Mouse (Mus musculus): Measurements from ENCODE around the gene Rae1. TPM values are rescaled to one million over a fixed set of nuclear protein-coding genes. Genes with fewer than 3 reads are reported as not detected.

The Rae1 gene
- total RNA-seq, 4 experiments from 2014 or later: 20.2 to 24.8 (median 23.0) TPM

DNA sequence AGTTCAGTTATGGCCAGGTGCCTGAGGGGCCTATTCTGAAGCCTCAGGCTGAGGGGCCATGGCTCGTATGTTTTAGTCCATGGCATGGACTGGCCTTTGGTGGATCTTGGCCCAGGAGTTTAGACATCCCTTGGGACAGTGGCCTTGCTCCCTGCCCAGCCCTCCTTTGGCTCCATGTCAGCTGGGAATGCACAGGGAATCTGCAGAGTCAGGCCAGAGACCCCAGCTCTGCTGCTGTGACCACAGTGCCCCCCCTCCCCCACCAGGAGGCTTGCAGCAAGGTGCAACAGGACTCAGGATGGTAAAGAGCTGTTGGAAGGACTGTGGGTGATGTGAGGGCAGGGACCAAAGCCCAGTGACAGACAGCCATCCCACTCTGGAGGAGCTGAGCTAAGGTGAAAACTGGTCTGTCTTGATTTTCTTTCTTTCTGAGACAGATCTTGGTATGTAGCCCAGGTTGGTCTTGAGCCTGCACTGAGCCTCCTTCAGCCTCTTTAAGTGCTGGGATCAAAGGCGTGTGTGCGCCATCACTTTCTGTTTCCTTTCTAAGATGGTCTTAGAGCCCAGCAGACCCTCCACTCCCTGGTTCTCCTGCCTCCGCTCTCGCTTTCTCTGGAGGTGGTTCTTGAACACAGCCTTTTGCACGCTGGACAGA, 27.4 kb downstream of the Rae1 start:
- DNase-seq (ENCODE audit: low spot score): no peak

DNA sequence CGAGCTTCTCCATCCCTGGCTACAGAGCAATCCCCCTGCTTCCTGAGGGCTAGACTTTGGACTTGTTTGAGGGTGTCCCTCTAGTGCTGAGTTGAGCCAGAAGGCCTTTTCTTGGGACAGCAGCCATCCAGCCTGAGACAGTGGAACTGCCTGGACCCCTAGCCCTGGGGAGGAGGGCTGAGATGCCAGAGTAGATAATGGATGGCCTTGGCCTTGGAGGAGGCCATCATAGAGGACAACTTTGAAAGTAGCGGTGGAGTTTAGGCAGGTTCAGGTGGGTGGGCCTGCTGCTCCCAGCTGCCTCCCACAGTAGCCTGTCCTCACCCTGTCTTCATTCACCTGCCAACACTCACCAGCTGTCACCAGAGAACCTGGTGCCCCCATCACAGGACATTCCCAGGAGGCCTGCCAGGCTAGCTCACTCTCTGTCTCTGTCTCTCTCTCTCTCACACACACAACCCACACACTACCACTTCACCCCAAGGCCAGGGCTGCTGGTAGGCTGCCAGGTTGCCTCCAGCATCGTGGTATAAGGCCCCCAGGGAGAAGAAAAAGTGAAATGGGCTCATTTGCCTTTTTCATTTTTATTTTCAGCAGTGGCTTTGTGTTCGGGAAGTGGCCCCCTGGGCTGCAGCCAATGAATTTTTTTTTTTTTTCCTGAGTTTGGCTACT, 28.0 kb downstream of the Rae1 start:
- DNase-seq (ENCODE audit: low spot score): no peak

DNA sequence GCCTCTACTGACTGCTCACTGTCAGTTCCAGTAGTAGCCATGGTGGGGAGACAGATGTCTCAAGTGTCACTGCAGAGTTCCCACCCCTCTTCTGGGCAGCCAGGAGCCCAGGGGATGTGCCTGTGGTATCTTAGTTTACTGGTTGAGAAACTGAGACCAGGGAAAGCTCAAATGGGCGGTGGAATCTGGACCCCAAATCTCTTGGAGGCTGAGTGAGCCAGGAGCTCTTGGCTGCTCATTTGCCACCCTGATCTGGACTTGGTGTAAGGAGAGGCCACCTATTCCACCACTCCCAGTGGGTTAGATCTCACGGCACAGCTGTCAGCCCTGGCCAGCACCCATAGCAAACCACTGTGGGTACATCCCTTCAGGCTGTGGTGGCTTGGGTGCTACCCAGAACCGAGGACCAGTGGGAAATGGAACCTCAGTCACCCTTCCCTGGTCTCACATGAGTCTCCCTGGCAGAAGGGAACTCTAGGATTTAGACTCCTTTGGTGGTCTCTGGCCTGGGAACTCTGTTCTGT, 28.7 kb downstream of the Rae1 start:
- no peak for DNase-seq (ENCODE audit: low spot score)

DNA sequence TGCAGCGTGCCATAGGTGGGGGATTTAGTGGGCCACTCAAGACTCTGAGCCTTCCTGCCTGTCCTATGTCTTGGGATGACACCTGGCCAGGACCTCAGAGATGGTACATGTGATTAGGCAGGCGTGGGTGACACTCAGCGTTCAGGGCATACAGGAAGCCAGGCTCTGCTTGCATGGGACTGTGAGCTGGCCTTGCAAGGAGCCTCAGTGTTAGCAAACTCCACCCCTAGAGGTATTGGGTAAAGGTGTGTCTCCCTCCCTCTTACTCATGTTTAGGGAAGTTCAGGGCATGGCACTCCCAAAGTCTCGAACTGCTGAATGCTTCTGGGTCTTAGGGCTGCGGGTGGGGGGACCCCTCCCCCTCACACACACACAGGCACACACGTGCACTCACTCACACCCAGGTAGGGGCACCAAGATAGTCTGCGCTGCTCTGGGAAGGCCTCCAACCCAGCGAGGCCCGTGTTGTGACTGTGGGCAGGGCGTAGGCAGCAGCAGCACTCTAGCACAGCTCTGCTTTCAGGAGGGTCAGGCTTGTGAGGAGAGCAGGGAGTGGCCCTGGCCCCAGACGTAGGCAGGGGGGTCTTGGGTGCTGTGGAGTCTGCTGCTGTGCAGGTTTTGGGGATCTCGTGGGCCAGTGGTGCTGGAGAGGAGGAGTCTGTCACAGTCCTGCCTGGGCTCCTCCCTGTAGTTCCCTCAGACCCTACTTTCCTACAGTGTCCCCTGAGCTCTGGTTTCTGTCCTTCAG, 30.8 kb downstream of the Rae1 start:
- DNase-seq (ENCODE audit: low spot score): no peak

DNA sequence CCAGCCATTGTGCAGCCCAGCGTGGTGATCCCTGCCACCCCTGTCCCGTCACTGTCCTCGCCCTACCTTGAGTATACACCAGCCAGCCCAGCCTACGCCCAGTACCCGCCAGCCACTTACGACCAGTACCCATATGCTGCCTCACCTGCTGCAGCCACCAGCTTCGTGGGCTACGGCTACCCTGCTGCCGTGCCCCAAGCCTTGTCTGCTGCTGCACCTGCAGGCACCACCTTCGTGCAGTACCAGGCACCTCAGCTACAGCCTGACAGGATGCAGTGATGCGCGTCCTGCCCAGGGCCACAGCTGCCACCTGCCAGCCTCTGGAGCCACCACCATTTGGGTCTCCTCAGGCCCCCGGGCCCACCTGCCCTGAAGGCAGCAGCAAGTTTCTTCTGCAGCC, 33.6 kb downstream of the Rae1 start:
- DNase-seq (ENCODE audit: low spot score): no peak

DNA sequence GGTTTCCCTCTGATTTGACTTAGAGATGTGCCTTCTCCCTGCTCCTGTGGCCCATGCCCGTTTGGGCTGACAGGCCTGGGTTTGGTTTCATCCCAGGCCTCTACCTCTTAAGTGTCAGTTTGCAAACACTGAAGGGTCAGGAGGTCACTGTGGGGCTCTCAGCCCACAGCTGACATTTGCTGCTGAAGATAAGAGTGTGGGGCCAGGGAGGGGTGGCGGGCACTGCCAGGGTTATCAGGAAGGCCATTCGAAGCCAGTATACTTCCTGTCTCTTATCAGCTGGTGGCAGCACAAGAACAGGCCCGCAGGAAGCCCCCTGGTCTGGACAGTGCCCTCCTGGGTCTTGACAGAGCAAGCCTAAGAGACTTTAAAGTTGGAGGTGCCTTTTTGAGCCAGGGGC, 35.1 kb downstream of the Rae1 start:
- DNase-seq (ENCODE audit: low spot score): no peak

DNA sequence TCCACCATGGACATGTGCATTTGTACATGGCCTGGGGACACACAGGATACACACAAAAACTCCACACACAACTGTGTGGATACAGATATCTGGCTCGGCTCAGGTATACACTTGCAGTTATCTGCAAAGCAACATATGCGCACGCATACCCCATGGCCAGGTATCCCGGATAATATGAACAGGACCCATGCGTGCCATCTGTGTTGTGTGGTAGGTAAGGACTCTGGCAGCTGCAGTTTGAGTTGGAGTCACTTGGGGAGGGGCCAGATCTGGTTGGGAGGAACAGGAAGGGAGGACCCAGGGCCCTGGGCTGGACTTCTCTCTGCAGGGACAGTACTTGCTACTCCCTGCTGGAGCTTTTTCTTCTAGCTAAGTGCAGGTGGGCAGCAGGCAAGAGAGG, 35.7 kb downstream of the Rae1 start:
- DNase-seq (ENCODE audit: low spot score): no peak

DNA sequence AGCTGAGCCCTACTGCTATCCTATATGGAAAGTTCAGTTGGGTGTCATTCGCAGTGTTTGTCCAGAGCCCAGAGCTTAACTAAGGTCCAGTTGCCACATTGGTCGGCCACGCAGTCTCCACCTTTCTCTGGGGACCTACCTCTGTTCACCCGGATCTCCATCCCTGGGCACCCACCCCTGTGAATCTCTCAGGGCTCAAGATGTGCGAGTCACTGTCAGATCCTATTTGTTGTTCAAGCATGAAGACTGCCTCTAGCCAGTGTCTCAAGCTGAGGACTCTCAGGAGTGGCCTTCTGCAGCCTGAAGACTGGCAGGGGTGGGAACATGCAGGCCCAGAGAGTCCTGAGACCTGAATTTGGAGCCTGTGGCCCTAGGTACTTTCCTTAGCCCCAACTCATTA, 36.1 kb downstream of the Rae1 start:
- DNase-seq (ENCODE audit: low spot score): no peak

DNA sequence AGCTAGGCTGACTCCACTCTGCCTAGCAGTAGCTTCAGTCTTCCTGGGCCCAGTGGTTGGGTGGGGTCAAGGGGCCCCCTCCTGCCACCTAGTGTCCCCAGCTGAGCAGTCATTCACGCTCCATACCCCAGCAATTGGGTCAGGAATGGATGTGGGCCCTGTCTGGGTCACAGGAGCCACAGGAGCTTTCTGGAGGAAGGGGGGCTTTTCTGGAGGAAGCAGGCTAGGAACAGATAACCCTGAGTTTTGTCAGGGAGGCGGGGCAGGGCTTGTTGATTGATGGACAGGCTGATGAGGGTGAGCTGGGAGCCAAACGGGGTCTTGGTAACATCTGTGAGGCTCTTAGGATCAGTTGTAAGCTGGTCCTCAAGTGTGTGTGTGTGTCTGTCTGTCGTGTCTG, 36.7 kb downstream of the Rae1 start:
- no peak for DNase-seq (ENCODE audit: low spot score)

DNA sequence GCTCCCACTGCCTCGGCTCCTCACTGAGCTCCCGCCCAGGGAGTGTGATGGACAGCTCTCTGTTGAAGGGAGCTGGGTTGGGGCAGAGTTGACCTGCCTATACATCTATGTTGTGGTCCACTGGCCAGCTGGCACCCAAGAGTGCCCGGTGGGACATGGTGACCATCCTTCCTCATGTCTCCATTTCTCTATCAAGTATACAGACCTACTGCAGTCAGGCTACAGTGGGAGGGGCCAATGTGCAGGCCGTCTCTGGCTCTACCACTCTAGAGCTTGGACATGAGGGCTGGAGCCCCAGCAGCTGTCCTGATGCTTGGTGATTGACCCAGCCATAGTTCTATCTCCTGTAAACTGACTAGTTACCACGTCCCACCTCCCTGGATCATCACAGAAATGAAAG, 37.4 kb downstream of the Rae1 start:
- no peak for DNase-seq (ENCODE audit: low spot score)

DNA sequence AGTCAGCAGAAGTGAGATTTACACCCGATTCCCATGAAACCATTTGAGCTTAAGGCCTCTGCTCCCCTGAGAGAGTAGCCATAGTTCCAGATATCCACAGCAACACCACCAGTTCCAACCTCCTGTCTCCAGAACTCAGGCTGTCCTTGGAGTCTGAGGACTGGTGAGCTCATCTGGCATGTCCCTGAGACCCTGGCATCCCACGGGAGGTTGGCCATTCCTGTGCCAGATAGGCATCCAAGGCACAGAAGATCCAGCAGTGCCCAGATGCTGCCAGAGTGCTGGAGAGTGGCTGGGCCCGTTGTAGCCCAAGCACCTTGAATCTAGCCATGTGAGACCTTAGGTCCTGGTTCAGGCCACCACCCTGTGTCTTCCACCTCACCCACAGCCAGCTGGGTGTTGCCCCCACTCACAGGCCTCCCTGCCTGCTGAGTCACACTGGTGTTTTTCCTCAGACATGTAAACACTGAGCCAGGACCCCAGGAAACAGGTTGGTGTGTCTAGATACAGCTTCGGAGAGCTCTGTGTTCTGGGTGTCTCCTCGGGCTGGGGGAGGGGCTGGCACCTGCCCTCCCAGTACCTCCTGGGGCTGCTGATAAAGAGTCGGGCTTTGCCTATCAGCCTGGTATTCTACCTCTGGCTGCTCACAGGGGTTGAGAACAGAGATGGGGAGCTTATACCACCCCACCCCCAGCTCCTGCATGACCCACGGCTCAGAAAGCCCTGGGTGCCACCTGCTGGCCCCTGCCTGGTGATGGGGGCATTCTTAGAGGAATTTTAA, 38.1 kb downstream of the Rae1 start:
- no peak for DNase-seq (ENCODE audit: low spot score)

DNA sequence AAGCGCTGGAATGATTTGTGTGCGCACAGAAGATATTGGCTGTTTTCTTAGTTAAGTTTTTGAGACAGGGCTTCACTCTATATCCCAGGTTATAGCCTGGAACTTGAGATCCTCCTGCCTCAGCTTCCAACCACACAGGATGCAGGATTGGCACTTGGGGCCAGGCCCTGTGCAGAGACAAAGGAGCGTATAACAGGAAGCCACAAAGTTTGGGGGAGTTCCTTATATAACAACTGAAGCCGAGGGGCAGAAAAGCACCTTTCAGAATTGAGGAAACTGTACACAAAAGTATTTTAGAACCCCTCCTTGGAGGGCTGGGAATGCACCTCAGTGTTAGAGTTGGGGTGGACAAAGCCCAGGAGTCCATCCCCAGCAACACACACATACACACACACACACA, 39.1 kb downstream of the Rae1 start:
- DNase-seq (ENCODE audit: low spot score): no peak

DNA sequence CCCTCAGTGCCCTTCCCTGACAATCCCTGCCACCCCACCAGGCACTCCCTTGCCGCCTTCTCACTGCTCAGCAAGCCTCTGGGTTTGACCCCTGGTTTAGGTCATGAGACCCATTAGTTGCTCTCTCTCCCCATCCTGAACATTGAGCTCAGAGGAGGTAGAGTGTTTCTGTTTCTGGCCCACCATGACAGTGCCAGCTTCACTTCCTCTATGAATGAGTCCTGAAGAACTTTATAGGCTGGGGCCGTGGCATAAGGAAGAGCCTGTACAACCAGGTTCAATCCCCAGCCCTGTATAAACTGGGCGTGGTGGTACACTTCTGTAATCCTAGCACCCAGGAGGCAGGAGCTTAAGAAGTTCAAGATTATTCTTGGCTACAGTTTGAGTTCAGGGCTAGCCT, 40.9 kb downstream of the Rae1 start:
- DNase-seq (ENCODE audit: low spot score): no peak

DNA sequence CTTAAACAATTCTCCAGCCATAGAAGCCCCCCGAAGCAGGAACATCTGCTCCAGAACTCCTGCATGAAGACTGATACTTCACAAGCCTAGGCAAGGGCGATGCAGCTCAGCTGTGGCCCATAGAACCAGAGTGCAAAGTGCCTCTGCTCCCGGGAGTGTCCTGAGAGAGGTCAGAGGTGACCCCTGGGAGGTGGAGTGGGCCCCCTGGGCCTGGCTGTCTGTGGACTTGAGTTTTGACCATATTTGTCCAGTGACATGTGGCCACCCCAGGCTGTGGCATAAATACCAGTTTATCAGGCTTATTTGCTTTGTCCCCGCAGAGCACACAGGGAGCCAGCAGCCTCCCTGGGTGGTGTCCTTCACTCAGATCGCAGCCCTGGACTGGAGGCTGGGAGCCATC, 41.3 kb downstream of the Rae1 start:
- DNase-seq (ENCODE audit: low spot score): no peak

DNA sequence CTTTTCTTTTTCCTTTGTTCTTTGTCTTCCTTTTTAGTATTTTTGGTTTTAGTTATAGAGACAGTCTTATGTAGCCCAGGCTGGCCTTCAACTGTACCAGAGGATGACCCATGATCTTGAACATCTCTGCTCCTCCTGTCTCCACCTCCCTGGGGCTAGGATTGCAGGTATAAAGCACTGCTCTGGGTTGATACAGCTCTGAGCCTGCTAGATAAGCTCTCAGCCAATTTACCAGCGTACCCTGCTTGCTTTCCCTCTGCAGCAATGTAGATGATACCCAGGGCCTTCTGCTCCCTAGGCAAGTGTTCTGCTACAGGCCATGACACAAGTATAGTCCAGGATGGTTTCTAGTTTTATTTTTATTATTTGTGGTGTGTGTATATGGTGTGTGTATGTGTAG, 42.0 kb downstream of the Rae1 start:
- no peak for DNase-seq (ENCODE audit: low spot score)

DNA sequence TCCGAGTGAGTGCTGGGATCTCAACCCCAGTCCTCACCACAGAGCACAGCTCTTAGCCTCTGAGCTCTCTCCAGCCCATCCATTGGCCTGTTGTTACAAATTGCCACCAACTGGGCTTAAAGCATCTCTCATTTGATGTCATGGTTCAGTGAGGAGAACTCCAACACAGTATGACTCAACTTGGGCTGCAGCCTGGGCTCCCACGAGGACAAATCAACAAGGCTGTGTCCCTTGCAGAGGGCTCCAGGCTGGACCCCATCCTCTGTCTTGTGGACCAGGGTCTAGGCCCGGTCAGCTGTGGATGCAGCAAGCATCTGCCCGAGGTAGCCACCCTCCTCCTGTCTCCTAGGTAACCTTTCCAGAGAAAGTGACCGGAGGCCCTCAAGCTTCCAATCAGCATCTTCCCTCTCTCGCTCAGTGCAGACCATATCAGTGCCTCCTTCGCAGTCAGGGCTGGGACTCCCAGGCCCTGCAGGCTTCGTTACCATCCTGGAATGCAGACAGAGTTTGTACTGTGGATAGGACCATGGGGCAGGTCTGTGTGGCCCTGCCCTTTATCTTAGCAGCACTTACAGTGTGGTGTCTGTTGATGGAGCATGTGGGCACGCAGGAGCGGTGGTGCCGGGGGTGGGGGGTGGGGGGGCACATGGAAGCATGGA, 42.7 kb downstream of the Rae1 start:
- DNase-seq (ENCODE audit: low spot score): no peak

DNA sequence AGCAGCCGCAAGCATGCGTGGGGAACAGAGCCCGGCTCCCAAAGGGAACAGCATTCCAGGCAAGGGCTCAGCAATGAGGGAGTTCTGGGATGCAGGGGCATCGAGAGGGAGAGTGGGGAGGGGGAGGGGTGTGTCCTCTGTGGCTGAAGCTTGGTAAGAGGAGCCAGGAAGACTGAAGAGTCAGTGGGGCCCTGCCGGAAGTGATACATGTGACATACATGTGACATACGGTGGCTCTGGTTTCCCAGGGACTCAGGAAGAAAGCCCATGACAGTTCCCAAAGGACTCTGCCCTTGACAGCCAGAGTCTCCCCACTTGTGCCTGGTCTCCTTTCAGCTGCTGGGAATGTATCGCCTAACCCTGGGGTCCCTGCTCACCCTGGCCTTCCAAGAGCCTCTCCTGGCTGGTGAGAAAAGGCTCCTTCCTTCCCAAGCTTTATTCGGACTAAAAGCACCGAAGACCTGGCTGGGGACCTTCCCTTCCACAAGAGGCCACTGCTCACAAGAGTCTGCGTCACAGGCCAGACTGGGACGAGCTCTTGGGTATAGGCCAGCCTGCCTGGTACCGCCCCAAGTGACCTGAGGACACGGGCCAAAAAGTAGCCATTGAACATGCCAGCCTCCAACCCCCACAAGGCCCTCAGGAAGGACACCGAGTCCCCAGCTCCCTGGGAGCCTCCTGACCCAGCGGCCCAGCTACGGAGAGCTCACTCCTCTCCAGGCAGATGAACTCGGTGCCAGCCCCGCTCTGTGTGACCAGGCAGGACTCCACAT, 44.5 kb downstream of the Rae1 start:
- peak; percentile 78 for DNase-seq (ENCODE audit: low spot score)

DNA sequence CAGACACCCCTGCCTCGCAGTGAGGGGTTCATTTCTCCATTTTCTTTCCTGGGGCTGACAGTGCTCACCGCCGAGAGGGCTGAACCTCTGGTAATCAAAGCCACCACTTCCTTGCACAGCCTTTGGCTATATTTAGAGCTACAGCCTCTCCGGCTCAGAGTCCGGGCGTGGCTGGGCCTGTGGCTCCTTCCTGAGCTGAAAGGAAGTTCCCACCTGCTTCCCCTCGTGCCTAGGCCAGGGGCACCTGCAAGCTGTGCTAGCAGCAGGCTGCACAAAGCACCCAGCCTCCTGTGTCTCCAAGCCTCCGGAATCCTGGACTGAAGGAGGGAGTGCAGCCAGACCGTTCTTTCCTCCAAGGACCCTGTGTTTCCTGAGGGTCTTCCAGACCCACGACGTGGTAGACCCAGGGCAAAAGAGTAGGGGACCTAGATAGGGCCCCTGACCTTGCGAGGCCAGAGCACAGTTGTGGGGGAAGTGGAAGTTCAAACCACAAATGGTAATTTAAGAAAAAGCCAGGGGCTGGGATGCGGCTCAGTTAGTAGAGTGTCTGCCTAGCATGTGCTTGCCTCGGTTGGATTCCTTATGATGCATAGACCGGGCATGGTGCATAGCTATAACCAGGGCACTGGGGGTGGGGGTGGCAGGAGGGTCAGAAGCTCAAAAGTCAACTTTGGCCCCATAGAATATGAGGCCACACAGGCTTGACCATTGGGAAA, 46.8 kb downstream of the Rae1 start:
- no peak for DNase-seq (ENCODE audit: low spot score)

DNA sequence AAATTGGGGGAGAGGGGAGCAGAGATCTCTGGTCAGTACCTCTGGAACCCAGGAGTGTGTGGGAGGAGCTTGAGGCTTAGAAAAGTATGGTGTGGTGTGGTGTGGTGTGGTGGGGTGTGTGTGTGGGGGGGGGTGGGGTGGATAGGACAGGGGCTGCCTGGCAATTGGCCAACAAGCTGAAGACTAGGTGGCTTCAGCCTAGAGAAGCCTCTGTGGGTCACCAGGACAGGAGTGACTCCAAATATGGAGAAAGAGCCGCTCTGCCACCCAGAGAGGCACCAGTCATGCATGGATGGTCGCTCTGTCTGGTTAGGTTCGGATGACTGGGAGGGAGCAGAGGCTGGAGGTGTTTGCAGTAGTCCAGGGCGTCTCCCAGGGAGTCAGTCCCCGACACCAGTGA, 47.6 kb downstream of the Rae1 start:
- DNase-seq (ENCODE audit: low spot score): no peak
